Mouse (Mus musculus) E14TG2a.4 (cell line): ENCODE results near the gene H2-Ab1.

Experiments used
- CTCF ChIP-seq: conservative IDR thresholded peaks from 2 replicates; pipeline ENCODE4 v1.5.1; 2014; ENCODE audit warnings: low read length
- POU5F1 ChIP-seq: IDR thresholded peaks from 2 replicates; pipeline ENCODE4 v1.6.1; 2014; ENCODE audit warnings: low read length, borderline replicate concordance

GRCm38 (mm10) chr17:34301670-34302190 lies 44.2 kb downstream of the H2-Ab1 start:
- TF ChIP-seq CTCF (no peak), POU5F1 (no peak)
